27 mouse cellular contexts compared by ENCODE assay signal in the genomic region with DNA sequence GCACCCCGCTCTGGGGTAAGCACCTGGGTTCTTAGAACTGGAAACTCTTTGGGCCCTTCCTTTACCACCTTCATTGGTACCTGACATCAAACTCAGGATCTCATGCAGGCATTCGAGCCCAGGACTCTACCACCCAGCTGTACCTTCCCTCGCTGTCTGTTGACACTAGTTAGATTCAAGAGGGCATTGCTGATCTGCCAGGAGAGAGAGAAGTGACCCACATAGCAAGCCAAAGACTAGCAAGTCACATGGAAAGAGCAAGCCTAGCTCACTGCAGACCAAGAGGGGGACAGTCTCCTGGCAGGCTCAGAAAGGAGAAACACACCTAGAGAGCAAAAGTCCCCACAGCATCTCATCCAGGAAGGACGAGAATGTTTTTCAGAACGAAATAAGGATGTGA. TPM values are rescaled to one million over a fixed set of nuclear protein-coding genes. Genes with fewer than 3 reads are reported as not detected.
DNase-seq lines count a peak whose midpoint lies in the region; ATAC-seq and TF ChIP-seq lines count a peak whose summit lies in the region.
"Had no signal": no experiment of that assay in that cellular context is flagged by ENCODE, and none has a peak within 500 bp of the region (broad histone marks: within the 10 kb centered on the region; RNA-seq: fewer than 3 reads in every experiment).

No protein-coding gene starts in this region.

- no peaks in the 10 kb centered on the region for H3K36me3 ChIP-seq in kidney, adult 2 months (ENCODE audit: control insufficient read depth, insufficient read depth, low read length)
- no peaks in the 10 kb centered on the region for H3K36me3 ChIP-seq in lung, embryonic 15.5 days
- H3K36me3 ChIP-seq: embryonic facial prominence, embryonic 13.5 days; forebrain, embryonic 10.5 days; forebrain, embryonic 15.5 days; hindbrain, embryonic 10.5 days; hindbrain, embryonic 15.5 days; limb, embryonic 12.5 days; liver, embryonic 13.5 days; midbrain, embryonic 13.5 days had no signal

- H3K9ac ChIP-seq in lung, embryonic 15.5 days, result no peak overlapping the region
- H3K9ac ChIP-seq: embryonic facial prominence, embryonic 13.5 days; forebrain, embryonic 15.5 days; hindbrain, embryonic 15.5 days; limb, embryonic 12.5 days; liver, embryonic 13.5 days; midbrain, embryonic 13.5 days had no signal

- no peak for TF ChIP-seq CTCF in kidney, adult 2 months (conservative IDR thresholded peaks at IDR 0.05; ENCODE audit: insufficient read depth, insufficient read length, low read depth, low read length)
- TF ChIP-seq CTCF in lung, adult 2 months (IDR thresholded peaks at IDR 0.05; ENCODE audit: insufficient read depth, low read length), result no peak

- peaks cover 23% of the 10 kb centered on the region; the same call in 1 of the 2 replicates for H3K4me1 ChIP-seq in kidney, adult 2 months (ENCODE audit: control insufficient read depth, insufficient read depth, low read length)
- H3K4me1 ChIP-seq in lung, embryonic 15.5 days, result peaks cover 29% of the 10 kb centered on the region
- no peaks in the 10 kb centered on the region for H3K4me1 ChIP-seq in lung, adult 2 months (ENCODE audit: control insufficient read depth, insufficient read depth, low read length)
- H3K4me1 ChIP-seq: forebrain, embryonic 15.5 days; hindbrain, embryonic 15.5 days; limb, embryonic 12.5 days; midbrain, embryonic 13.5 days had no signal

- H3K9me3 ChIP-seq in lung, embryonic 15.5 days, result no peaks in the 10 kb centered on the region
- H3K9me3 ChIP-seq: embryonic facial prominence, embryonic 13.5 days; forebrain, embryonic 10.5 days; forebrain, embryonic 15.5 days; hindbrain, embryonic 10.5 days; hindbrain, embryonic 15.5 days; limb, embryonic 12.5 days; liver, embryonic 13.5 days; megakaryocyte, embryonic 14.5 days; midbrain, embryonic 13.5 days had no signal

- WGBS in kidney, adult 2 months, result 85% methylated on average over 5 of the region's 5 CpGs
- WGBS in lung, embryonic 15.5 days, result 59% methylated on average over 5 of the region's 5 CpGs
- WGBS in lung, adult 2 months, result 69% methylated on average over 5 of the region's 5 CpGs

- ATAC-seq in lung, embryonic 15.5 days (ENCODE audit: borderline replicate concordance, extremely low read depth, low FRiP score, low TSS enrichment), result no peak
- ATAC-seq: activated CD4-positive, CD25-positive, alpha-beta regulatory T cell, adult 4 months; forebrain, embryonic 15.5 days; inflammation-experienced regulatory T-cells, adult 6 months; midbrain, embryonic 13.5 days had no signal

- peak overlapping the region; percentile 11; the same call in 1 of the 2 replicates for H3K4me2 ChIP-seq in lung, embryonic 15.5 days
- H3K4me2 ChIP-seq: embryonic facial prominence, embryonic 13.5 days; forebrain, embryonic 15.5 days; hindbrain, embryonic 15.5 days; limb, embryonic 12.5 days; liver, embryonic 13.5 days; midbrain, embryonic 13.5 days had no signal

- no peak for DNase-seq in kidney, adult 2 months
- DNase-seq in kidney, adult 9 months, result no peak
- DNase-seq in lung, adult 2 months, result no peak
- peak; percentile 31 for DNase-seq in thymus, postnatal 0 days (ENCODE audit: low spot score)
- no peak for DNase-seq in thymus, adult 18-20 months
- DNase-seq in retina, postnatal 1 day, result no peak
- DNase-seq in frontal cortex, adult 2 months (ENCODE audit: extremely low spot score in 1 of 2, low spot score in 1 of 2), result no peak
- DNase-seq: adrenal gland, adult 2 months; adrenal gland, postnatal 36 days; cerebellum, postnatal 10 days; heart, postnatal 14 days; kidney, adult 18-20 months; kidney, postnatal 14 days; layer of hippocampus, adult 9-11 months; liver, embryonic 13.5 days; right cerebral cortex, postnatal 14 days had no signal

- peak overlapping the region; percentile 53 for H3K27ac ChIP-seq in kidney, adult 2 months (ENCODE audit: insufficient read depth, low read depth, low read length)
- H3K27ac ChIP-seq in lung, embryonic 15.5 days, result peak overlapping the region; percentile 89
- H3K27ac ChIP-seq: embryonic facial prominence, embryonic 13.5 days; forebrain, embryonic 10.5 days; forebrain, embryonic 15.5 days; hindbrain, embryonic 10.5 days; hindbrain, embryonic 15.5 days; limb, embryonic 12.5 days; liver, embryonic 13.5 days; midbrain, embryonic 13.5 days had no signal

- no peaks in the 10 kb centered on the region for H3K27me3 ChIP-seq in kidney, adult 2 months (replicated peaks; ENCODE audit: control insufficient read depth, insufficient read depth, low read length)
- H3K27me3 ChIP-seq in lung, embryonic 15.5 days, result no peaks in the 10 kb centered on the region
- H3K27me3 ChIP-seq: embryonic facial prominence, embryonic 13.5 days; forebrain, embryonic 15.5 days; hindbrain, embryonic 15.5 days; liver, embryonic 13.5 days; midbrain, embryonic 13.5 days had no signal

- no peak for TF ChIP-seq POLR2A in kidney, adult 2 months (IDR thresholded peaks at IDR 0.05; ENCODE audit: low read depth, low read length)
- no peak for TF ChIP-seq POLR2A in lung, adult 2 months (IDR thresholded peaks at IDR 0.05; ENCODE audit: borderline replicate concordance, extremely low read depth, low read depth, low read length)

- no peak overlapping the region for H3K4me3 ChIP-seq in kidney, adult 2 months (ENCODE audit: insufficient read depth, low read depth, low read length)
- H3K4me3 ChIP-seq in lung, embryonic 15.5 days, result no peak overlapping the region
- H3K4me3 ChIP-seq in lung, adult 2 months (replicated peaks; ENCODE audit: extremely low read depth, low read depth, low read length), result no peak overlapping the region
- H3K4me3 ChIP-seq: embryonic facial prominence, embryonic 13.5 days; forebrain, embryonic 10.5 days; forebrain, embryonic 15.5 days; hindbrain, embryonic 10.5 days; hindbrain, embryonic 15.5 days; limb, embryonic 12.5 days; liver, embryonic 13.5 days; megakaryocyte, embryonic 14.5 days; midbrain, embryonic 13.5 days had no signal

RNA-seq across cellular contexts. Expression of a gene that starts 10.9 kb away (rescaled TPM):
- polyA plus RNA-seq in kidney, adult 2 months (2012; rRNA removed), result 65.0 and 72.0 TPM in 2 replicates
- polyA plus RNA-seq in lung, embryonic 15.5 days (2015; fragmentation: Nextera tagmentation; extraction: Ambion mirVana), result 55.8 and 68.1 TPM in 2 replicates
- 75.9 and 81.6 TPM in 2 replicates for polyA plus RNA-seq in lung, adult 2 months (2012; rRNA removed)
- polyA plus RNA-seq in thymus, postnatal 0 days (2015; fragmentation: Nextera tagmentation; extraction: Ambion mirVana), result 17.8 and 26.2 TPM in 2 replicates
- 121 and 123 TPM in 2 replicates for polyA plus RNA-seq in frontal cortex, adult 2 months (2012; rRNA removed)
